Mouse (Mus musculus) midbrain, postnatal 0 days (tissue): ENCODE data around the gene Asxl1. TPM values are rescaled to one million over a fixed set of nuclear protein-coding genes. Genes with fewer than 3 reads are reported as not detected.

Source experiments
- ATAC-seq: fragments of 200-750 bp; cut with Nextera tagmentation; 2 replicates; pipeline ENCODE4 v1.8.0; 2017; ENCODE audit warnings: moderate number of reproducible peaks, mild to moderate bottlenecking, moderate TSS enrichment, moderate library complexity; ENCODE audit not compliant: low FRiP score
- DNase-seq: peaks from one replicate; pipeline ENCODE4 v3.0.0-alpha.2; 2015; ENCODE audit warnings: low spot score
- H3K27ac ChIP-seq: fragments of 300-500 bp; sonication (generic); 2 replicates; pipeline ENCODE4 v1.5.1; 2014; ENCODE audit warnings: low read depth, mild to moderate bottlenecking, low read length, mixed read lengths
- H3K27me3 ChIP-seq: fragments of 300-500 bp; sonication (generic); 2 replicates; pipeline ENCODE4 v1.6.1; 2014; ENCODE audit warnings: low read length, control low read depth, mixed read lengths; ENCODE audit not compliant: insufficient read depth
- H3K36me3 ChIP-seq: fragments of 300-500 bp; sonication (generic); 2 replicates; pipeline ENCODE4 v1.6.1; 2014; ENCODE audit warnings: low read length, control low read depth, mixed read lengths; ENCODE audit not compliant: insufficient read depth
- H3K4me1 ChIP-seq: fragments of 300-500 bp; sonication (generic); 2 replicates; pipeline ENCODE4 v1.6.1; 2014; ENCODE audit warnings: mild to moderate bottlenecking, control low read depth, antibody characterized with exemption, low read length, mixed read lengths; ENCODE audit not compliant: insufficient read depth
- H3K4me2 ChIP-seq: fragments of 300-500 bp; sonication (generic); 2 replicates; pipeline ENCODE4 v1.6.1; 2014; ENCODE audit warnings: low read depth, mild to moderate bottlenecking, low read length, mixed read lengths; ENCODE audit not compliant: poor library complexity, severe bottlenecking
- H3K4me3 ChIP-seq: fragments of 300-500 bp; sonication (generic); 2 replicates; pipeline ENCODE4 v1.5.1; 2014; ENCODE audit warnings: low read depth, mild to moderate bottlenecking, low read length, moderate library complexity
- H3K9ac ChIP-seq: fragments of 300-500 bp; sonication (generic); replicated peaks from 2 replicates; pipeline ENCODE4 v1.6.1; 2014; ENCODE audit warnings: mild to moderate bottlenecking, low read length, moderate library complexity, mixed read lengths; ENCODE audit not compliant: poor library complexity, severe bottlenecking
- H3K9me3 ChIP-seq: fragments of 300-500 bp; sonication (generic); 2 replicates; pipeline ENCODE4 v1.6.1; 2016; ENCODE audit warnings: low read length, control low read depth
- CTCF ChIP-seq: IDR thresholded peaks from 2 replicates; pipeline ENCODE4 v1.5.1; 2016; ENCODE audit warnings: antibody characterized with exemption, mild to moderate bottlenecking
- WGBS: fragments of 180-500 bp; shearing (Covaris S2); extraction: QIAGEN DNeasy Blood & Tissue Kit; methylation state at CpG from one replicate; pipeline ENCODE4 v1.1.7; 2014; 5-methylcytosine and 5-hydroxymethylcytosine counted together
- polyA plus RNA-seq: library from polyadenylated mRNA; unstranded; fragments of >200 nt; fragmentation: Nextera tagmentation; extraction: Ambion mirVana; gene quantifications from 2 replicates; pipeline ENCODE4 v1.2.1, GENCODE M21; 2015
- total RNA-seq: library from RNA; depleted of rRNA; stranded (reverse); fragments of >200 nt; gene quantifications from 2 replicates; pipeline ENCODE4 v1.2.3, GENCODE M21; 2014

Asxl1 gene
- total and polyA plus RNA-seq, 2 experiments from 2014 or later, result 13.4 to 29.0 TPM

DNA sequence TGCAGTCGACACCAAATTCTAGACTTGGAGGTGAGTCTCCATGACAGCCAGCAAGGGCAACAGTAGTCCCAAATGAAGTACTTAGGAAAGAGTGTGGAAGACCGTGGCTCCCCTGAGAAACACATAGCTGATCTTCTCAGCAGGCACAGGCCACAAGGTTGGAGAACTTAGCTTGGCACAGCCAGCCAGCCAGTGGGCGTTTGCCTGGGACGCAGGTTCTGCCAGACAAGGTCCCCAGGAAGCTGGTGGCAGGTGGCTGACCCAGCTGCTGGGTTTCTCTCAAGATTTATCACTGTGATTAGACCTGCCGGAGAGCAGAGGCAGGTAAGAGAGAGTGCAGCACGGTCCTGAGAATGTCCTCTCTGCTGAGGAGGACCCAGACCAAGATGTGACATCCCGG lies 37.0 kb upstream of the Asxl1 start:
- H3K9ac ChIP-seq, result no peak overlapping the region
- TF ChIP-seq CTCF, result no peak
- H3K4me1 ChIP-seq, result no peaks in the 10 kb centered on the region
- peaks cover 4% of the 10 kb centered on the region; the same call in 1 of the 2 replicates for H3K36me3 ChIP-seq
- no peak for DNase-seq
- ATAC-seq, result no peak
- no peak overlapping the region for H3K4me2 ChIP-seq
- H3K9me3 ChIP-seq, result no peaks in the 10 kb centered on the region
- H3K27ac ChIP-seq, result no peak overlapping the region
- 89% methylated on average over 7 of the region's 7 CpGs for WGBS
- H3K27me3 ChIP-seq, result no peaks in the 10 kb centered on the region
- H3K4me3 ChIP-seq, result no peak overlapping the region

- Histone ChIP-seq H3K27ac (no peak overlapping the region), H3K4me1 (no peaks in the 10 kb centered on the region), H3K36me3 (peaks cover 4% of the 10 kb centered on the region; the same call in 1 of the 2 replicates), H3K9me3 (no peaks in the 10 kb centered on the region), H3K27me3 (no peaks in the 10 kb centered on the region), H3K9ac (no peak overlapping the region), H3K4me3 (no peak overlapping the region), H3K4me2 (no peak overlapping the region)
- ATAC-seq (no peak), DNase-seq (no peak)
- no peak for TF ChIP-seq CTCF
- WGBS, result 80% methylated on average over 8 of the region's 8 CpGs
These were observed 36.5 kb upstream of the Asxl1 start for GRCm38 (mm10) chr2:153309106-153309505.

DNA sequence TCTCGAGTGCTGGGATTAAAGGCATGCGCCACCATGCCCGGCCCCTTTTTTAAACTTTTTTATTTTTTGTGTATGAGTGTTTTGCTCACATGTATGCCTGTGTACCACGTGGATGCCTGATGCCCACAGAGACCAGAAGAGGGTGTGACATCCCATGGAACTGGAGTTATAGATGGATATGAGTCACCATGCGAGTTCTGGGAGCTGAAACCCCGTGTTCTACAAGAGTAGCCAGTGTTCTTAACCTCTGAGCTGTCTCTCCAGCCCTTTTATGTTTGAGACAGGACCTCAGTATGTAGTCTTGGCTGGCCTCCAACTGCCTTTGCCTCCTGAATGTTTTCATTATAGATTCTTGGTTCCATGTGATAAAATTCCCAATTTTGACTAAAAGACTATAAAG lies 35.4 kb upstream of the Asxl1 start:
- no peaks in the 10 kb centered on the region for H3K27me3 ChIP-seq
- no peak overlapping the region for H3K9ac ChIP-seq
- peak; percentile 30 for DNase-seq
- H3K36me3 ChIP-seq, result peaks cover 4% of the 10 kb centered on the region; the same call in 1 of the 2 replicates
- no peak for TF ChIP-seq CTCF
- no peak overlapping the region for H3K4me3 ChIP-seq
- WGBS, result 80% methylated on average over 6 of the region's 6 CpGs
- H3K9me3 ChIP-seq, result no peaks in the 10 kb centered on the region
- no peaks in the 10 kb centered on the region for H3K4me1 ChIP-seq
- ATAC-seq, result no peak
- H3K4me2 ChIP-seq, result no peak overlapping the region
- H3K27ac ChIP-seq, result no peak overlapping the region

- DNase-seq (no peak), ATAC-seq (no peak)
- Histone ChIP-seq H3K27me3 (no peaks in the 10 kb centered on the region), H3K36me3 (peaks cover 15% of the 10 kb centered on the region; the same call in 1 of the 2 replicates), H3K4me1 (no peaks in the 10 kb centered on the region), H3K27ac (no peak overlapping the region), H3K4me3 (no peak overlapping the region), H3K9me3 (no peaks in the 10 kb centered on the region), H3K9ac (no peak overlapping the region), H3K4me2 (no peak overlapping the region)
- no peak for TF ChIP-seq CTCF
- WGBS, result 94% methylated on average over 9 of the region's 9 CpGs
These were observed 32.7 kb upstream of the Asxl1 start for GRCm38 (mm10) chr2:153312884-153313283.

GRCm38 (mm10) chr2:153318408-153318807 lies 27.2 kb upstream of the Asxl1 start:
- H3K4me3 ChIP-seq, result no peak overlapping the region
- H3K9me3 ChIP-seq, result no peaks in the 10 kb centered on the region
- no peaks in the 10 kb centered on the region for H3K4me1 ChIP-seq
- 96% methylated on average over 4 of the region's 4 CpGs for WGBS
- no peak overlapping the region for H3K4me2 ChIP-seq
- peaks cover 42% of the 10 kb centered on the region for H3K36me3 ChIP-seq
- TF ChIP-seq CTCF, result no peak
- H3K27me3 ChIP-seq, result no peaks in the 10 kb centered on the region
- ATAC-seq (no peak), DNase-seq (no peak)
- H3K27ac ChIP-seq, result no peak overlapping the region
- H3K9ac ChIP-seq, result no peak overlapping the region

DNA sequence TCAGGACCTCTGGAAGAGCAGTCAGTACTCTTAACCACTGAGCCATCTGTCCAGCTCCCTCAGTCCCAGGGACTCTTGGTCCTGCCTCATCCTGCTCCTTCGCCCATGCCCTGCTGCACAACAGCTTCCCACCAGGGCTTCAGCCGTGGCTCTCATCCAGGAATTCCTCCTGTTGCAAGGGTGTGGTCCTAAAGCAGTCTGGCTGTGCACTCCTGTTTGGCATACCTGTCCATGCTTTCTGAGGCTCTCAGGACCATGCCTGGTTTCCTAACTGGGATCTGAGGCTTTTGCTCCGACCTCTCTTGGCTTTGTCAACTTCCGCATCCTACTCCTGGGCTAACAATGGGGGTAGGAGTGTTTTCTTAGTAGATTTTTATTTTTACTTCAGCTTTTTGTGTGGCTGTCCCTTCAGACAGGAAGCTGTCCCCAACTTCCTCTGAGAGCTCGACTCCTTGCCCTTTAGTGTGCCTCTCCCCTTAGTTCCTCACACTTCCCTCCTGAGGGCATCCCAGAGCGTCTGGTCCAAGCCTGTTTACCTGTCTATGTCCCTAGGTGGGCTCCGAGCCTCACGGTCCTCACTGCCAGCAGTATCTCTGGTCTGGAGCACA lies 26.5 kb upstream of the Asxl1 start:
- Histone ChIP-seq H3K4me1 (no peaks in the 10 kb centered on the region), H3K27me3 (no peaks in the 10 kb centered on the region), H3K9ac (no peak overlapping the region), H3K36me3 (peaks cover 49% of the 10 kb centered on the region), H3K27ac (no peak overlapping the region), H3K9me3 (no peaks in the 10 kb centered on the region), H3K4me2 (no peak overlapping the region), H3K4me3 (no peak overlapping the region)
- no peak for DNase-seq
- TF ChIP-seq CTCF, result no peak
- no peak for ATAC-seq
- WGBS, result 85% methylated on average over 8 of the region's 8 CpGs
